Mouse (Mus musculus): ENCODE data around the gene Timm9. TPM values are rescaled to one million over a fixed set of nuclear protein-coding genes. Genes with fewer than 3 reads are reported as not detected.

Gene Timm9
- 106 and 142 TPM in 2 replicates for polyA plus RNA-seq (2012; ENCODE audit: insufficient read depth, insufficient read length, missing spikeins)

DNA sequence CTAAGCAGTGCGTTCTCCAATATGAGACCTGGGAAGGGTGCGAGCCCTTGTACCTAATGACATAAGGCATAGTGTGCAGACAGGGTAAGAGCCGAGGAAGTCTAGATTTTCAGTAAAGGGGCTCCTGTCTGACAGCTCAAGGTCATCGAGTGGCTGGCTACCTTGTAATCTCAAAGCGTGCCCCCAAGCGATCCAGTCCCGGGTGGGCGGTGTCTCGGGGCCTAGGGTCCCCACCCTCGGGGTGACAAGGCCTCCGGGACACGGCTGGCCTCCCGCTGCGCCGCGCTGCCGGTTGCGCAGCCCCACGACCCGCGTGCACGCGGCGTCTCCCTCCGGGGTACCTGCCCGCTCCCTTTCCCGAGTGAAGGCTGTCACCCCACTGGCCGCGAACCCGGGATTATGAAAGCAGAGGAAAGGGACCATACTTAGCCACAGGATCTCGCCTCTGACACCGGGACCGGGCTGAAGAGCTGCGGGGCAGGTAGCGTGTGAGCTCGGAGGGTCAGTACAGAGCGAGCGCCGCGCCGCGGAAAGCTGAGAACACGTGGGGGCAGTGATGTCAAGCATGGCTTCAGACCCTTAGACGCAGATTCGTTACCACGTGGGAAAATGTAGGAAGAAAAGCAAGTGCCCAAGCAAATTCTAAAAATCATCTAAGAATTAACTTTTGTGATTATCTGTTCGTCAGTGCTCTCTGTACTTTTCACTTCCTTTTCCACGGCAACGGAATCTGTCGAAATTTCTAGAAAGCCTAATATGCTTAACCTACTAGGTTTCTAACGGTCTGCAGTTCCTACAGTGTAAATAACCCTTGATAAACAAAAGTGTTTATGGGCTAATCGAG lies at the start of gene Timm9, which contains the start of gene 2700049A03Rik:
Gene Timm9 (minus strand): TSS at position 555 of the 844 bp plus-strand sequence.
Gene 2700049A03Rik (plus strand): TSS at position 719 of the 844 bp plus-strand sequence.
- peaks cover 3% of the 10 kb centered on the region; the same call in 1 of the 2 replicates for H3K4me1 ChIP-seq (ENCODE audit: control insufficient read depth, insufficient read depth, insufficient read length, low read length)
- peak within 1 kb of the TSS; percentile 89 for H3K27ac ChIP-seq (replicated peaks; ENCODE audit: low read depth, low read length)
- peak within 1 kb of the TSS; percentile 98 for H3K4me3 ChIP-seq (ENCODE audit: insufficient read depth, low read depth, low read length)

DNA sequence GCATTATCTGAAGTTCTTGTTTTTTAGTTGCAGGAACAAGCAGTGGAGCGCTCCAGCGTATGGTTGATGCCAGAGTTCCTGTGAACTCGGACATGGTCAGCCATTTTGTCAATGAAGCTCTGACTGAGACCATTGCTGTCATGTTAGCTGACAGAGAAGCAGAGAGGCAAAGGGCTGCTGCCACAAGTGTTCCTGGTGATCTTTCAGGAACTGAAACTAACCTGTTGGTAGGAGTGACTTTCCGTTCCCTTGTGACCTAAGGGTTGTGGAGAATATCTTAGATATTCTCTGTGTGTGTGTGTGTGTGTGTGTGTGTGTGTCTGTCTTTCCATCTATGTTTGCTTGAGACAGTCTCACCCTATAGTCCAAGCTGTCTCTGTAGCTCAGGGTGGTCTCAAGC lies 47.9 kb upstream of the Timm9 start:
- Histone ChIP-seq H3K27ac (replicated peaks; ENCODE audit: low read depth, low read length) (no peak overlapping the region), H3K4me3 (ENCODE audit: insufficient read depth, low read depth, low read length) (no peak overlapping the region), H3K4me1 (ENCODE audit: control insufficient read depth, insufficient read depth, insufficient read length, low read length) (no peaks in the 10 kb centered on the region)

DNA sequence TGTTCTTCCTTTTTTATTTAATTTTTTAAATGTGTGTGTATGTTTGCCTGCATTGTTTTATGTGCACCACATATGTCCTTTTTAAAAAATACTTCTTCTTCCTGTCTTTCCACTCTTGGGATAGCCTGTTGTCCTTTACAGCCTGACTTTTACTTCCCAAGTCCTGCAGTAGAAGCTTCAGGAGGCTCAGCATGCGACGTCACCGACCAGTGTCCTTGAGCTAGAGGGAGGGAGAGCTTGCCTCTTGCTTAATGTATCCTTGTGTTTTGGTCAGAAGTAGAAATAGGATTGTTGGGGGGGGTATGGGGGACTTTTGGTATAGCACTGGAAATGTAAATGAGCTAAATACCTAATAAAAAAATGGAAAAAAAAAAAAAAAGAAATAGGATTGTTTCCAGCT lies 47.3 kb upstream of the Timm9 start:
- no peak overlapping the region for H3K4me3 ChIP-seq (ENCODE audit: insufficient read depth, low read depth, low read length)
- no peak overlapping the region for H3K27ac ChIP-seq (replicated peaks; ENCODE audit: low read depth, low read length)
- H3K4me1 ChIP-seq (ENCODE audit: control insufficient read depth, insufficient read depth, insufficient read length, low read length) = no peaks in the 10 kb centered on the region

DNA sequence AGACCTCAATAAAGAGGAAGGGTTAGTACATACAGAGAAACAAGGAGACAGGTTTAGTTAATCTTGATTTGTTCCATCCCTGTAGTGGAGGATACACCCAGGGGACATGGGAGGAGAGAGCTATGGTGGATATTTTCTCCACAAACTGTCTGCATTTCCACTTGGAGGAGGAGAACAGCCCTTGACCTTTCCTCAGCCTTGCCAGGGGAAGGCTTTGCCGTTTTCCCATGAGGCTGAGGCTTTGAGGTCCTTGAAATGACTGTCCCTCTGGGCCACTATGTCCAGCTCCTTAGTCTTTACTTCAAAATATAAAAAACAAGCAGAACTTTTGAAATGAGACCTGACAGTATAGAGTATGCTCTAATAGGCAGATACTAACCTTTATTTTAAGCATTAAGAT lies 33.4 kb upstream of the Timm9 start:
- no peak overlapping the region for H3K27ac ChIP-seq (replicated peaks; ENCODE audit: low read depth, low read length)

DNA sequence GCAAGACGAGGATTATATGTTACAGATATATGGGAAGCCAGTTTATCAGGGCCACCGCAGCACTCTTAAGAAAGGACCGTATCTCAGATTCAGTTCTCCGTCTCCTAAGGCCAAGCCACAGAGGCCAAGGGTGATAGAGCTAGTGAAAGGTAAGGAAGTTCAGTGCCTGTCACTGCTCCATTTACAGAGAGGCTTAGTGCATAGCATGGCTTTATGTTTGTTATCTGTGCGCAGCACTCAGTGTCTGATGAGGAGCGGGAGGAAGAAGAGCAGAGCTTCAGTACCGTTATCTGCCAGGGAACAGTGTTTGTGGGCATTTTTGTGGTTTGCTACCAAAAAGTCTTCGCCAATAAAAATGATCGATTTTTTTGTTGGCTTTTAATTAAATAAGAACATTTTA lies 27.9 kb upstream of the Timm9 start:
- Histone ChIP-seq H3K4me3 (ENCODE audit: insufficient read depth, low read depth, low read length) (no peak overlapping the region), H3K27ac (replicated peaks; ENCODE audit: low read depth, low read length) (no peak overlapping the region), H3K4me1 (ENCODE audit: control insufficient read depth, insufficient read depth, insufficient read length, low read length) (no peaks in the 10 kb centered on the region)

More for the DNA sequence above, 33.4 kb upstream of the Timm9 start:
- no peak overlapping the region for H3K4me3 ChIP-seq (ENCODE audit: insufficient read depth, low read depth, low read length)
- no peaks in the 10 kb centered on the region for H3K4me1 ChIP-seq (ENCODE audit: control insufficient read depth, insufficient read depth, insufficient read length, low read length)

DNA sequence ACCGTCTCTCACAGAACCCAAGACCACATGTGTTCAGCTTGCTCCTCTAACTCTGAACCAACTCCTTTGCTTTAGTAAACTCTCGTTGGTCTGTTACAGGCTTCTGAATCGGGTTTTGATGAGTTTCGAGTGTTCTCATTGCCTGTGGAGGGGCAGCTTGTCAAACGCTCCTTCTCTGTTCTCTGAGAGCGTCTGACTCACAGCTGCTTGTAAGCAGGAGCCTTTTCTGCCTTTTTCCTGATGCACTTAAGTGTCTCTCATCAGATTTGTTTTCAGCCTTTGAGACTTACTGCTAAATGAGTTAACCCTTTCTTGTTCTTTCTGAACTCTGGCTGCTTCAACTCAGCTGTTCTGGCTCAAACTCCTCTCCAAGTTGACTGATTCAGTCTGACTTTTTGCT lies 21.5 kb upstream of the Timm9 start:
- Histone ChIP-seq H3K4me3 (ENCODE audit: insufficient read depth, low read depth, low read length) (no peak overlapping the region), H3K27ac (replicated peaks; ENCODE audit: low read depth, low read length) (no peak overlapping the region), H3K4me1 (ENCODE audit: control insufficient read depth, insufficient read depth, insufficient read length, low read length) (no peaks in the 10 kb centered on the region)

DNA sequence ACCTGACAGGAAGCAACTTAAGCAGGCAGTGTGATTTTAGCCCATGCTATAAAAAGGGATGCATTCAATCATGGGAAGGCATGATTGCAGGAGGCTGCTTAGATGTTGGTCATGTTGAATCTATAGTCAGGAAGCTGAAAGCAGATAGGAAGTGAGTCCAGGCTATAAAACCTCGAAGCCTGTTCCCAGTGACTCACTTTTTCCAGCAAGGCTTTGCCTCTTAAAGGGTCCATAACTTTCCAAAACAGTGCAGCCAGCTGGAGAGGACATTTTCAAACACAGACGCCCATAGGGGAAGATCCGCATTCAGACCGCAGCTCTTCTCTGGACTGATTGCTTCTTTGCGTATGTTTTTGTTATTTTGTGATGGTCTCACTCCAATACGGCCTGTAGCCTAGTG lies 18.5 kb upstream of the Timm9 start:
- Histone ChIP-seq H3K27ac (replicated peaks; ENCODE audit: low read depth, low read length) (no peak overlapping the region), H3K4me3 (ENCODE audit: insufficient read depth, low read depth, low read length) (no peak overlapping the region), H3K4me1 (ENCODE audit: control insufficient read depth, insufficient read depth, insufficient read length, low read length) (no peaks in the 10 kb centered on the region)

DNA sequence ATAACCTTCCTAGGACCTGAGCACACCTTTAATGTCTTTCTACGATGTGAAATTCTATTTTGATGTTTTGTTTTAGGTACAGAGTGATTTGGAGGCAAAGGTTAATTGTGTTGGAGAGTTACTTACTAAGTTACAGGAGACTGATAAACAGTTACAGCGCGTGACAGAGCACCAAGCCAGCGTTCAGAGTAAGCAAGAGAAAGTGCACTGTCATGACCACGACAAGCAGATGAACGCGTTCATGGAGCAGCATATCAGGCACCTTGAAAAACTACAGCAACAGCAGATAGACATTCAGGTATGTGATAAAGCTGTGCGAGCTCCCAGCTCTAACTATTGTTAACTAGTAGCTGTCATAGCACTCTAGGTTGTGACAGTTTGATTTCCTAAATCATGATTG lies 13.7 kb upstream of the Timm9 start:
- H3K27ac ChIP-seq (replicated peaks; ENCODE audit: low read depth, low read length) = no peak overlapping the region

DNA sequence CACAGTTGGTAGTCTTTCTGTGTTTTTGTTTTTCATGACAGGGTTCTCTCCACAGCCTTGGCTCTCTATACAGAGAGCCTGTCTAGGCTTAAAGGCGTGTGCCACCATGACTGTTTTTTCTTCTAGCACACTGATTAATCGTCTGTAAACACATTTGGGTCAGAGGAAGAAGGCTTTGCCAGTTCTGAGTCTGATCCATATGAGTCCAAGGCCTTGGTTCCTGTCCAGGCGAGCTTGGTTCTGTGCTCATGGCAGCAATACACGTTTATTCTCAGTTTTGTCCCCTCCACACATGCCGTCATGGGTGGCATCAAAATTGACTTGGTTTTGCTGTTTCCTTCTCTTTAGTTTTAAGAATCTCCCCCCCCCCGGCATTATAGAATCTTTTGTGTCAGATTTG lies 13.0 kb upstream of the Timm9 start:
- H3K27ac ChIP-seq (replicated peaks; ENCODE audit: low read depth, low read length) = no peak overlapping the region
- no peak overlapping the region for H3K4me3 ChIP-seq (ENCODE audit: insufficient read depth, low read depth, low read length)
- no peaks in the 10 kb centered on the region for H3K4me1 ChIP-seq (ENCODE audit: control insufficient read depth, insufficient read depth, insufficient read length, low read length)

More for the DNA sequence above, 13.7 kb upstream of the Timm9 start:
- Histone ChIP-seq H3K4me3 (ENCODE audit: insufficient read depth, low read depth, low read length) (no peak overlapping the region), H3K4me1 (ENCODE audit: control insufficient read depth, insufficient read depth, insufficient read length, low read length) (no peaks in the 10 kb centered on the region)

DNA sequence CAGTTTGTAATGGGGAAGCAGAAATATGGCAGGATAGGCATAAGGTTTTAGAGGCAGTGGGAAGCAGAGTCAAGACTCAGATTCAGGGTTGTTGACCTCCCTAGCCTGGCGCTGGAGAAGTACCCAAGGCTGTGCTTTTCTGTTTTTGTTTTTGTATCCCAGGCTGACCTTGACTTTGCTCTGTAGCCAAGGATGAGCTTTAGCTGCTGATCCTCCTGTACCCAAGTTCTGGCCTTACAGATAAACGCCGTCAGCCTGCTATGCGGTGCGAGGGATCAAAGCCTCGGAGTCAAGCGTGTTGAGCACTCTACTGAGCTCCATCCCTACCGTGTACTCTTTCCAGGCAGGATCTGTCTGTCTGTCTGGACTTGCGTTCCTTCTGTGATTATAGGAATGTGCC lies 12.3 kb upstream of the Timm9 start:
- Histone ChIP-seq H3K27ac (replicated peaks; ENCODE audit: low read depth, low read length) (no peak overlapping the region), H3K4me1 (ENCODE audit: control insufficient read depth, insufficient read depth, insufficient read length, low read length) (no peaks in the 10 kb centered on the region), H3K4me3 (ENCODE audit: insufficient read depth, low read depth, low read length) (no peak overlapping the region)

DNA sequence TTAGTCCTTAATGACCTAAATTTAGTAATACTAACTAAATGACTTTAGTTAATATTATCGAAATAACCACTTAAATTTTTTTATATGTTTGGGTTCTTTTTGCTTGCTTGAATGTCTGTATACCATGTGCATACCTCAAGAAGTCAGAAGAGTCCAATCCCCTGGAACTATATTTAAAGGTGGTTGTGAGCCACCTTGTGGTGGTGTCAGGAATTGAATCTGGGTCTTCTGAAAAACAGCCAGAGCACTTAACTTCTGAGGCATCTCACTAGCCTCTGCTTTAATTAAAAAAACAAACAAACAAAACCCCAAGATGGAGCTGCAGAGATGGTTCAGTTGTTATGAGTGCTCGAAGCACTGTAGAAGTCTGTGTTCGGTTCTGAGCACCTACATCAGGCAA lies 11.2 kb upstream of the Timm9 start:
- Histone ChIP-seq H3K27ac (replicated peaks; ENCODE audit: low read depth, low read length) (no peak overlapping the region), H3K4me3 (ENCODE audit: insufficient read depth, low read depth, low read length) (no peak overlapping the region), H3K4me1 (ENCODE audit: control insufficient read depth, insufficient read depth, insufficient read length, low read length) (no peaks in the 10 kb centered on the region)

DNA sequence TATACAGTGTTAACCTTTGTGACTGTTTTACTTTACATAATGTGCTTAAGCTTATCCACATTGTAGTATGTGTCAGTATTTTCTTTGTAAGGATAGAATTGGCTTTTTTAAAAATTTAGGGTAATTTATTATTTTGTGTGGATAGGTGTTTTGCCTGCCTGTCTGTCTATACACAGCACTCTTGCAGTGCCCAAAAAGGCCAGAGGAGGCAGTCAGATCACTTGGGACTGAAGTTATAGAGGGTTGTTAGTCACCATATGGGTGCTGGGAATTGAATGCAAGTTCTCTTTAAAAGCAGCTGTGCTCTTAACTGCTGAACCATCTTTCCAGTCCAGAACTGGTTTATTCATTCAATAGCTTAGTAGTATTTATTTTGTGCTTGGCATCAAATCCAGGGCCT lies 4.7 kb upstream of the Timm9 start:
- no peak overlapping the region for H3K4me3 ChIP-seq (ENCODE audit: insufficient read depth, low read depth, low read length)
- no peak overlapping the region for H3K27ac ChIP-seq (replicated peaks; ENCODE audit: low read depth, low read length)
- H3K4me1 ChIP-seq (ENCODE audit: control insufficient read depth, insufficient read depth, insufficient read length, low read length) = peaks cover 3% of the 10 kb centered on the region; the same call in 1 of the 2 replicates

DNA sequence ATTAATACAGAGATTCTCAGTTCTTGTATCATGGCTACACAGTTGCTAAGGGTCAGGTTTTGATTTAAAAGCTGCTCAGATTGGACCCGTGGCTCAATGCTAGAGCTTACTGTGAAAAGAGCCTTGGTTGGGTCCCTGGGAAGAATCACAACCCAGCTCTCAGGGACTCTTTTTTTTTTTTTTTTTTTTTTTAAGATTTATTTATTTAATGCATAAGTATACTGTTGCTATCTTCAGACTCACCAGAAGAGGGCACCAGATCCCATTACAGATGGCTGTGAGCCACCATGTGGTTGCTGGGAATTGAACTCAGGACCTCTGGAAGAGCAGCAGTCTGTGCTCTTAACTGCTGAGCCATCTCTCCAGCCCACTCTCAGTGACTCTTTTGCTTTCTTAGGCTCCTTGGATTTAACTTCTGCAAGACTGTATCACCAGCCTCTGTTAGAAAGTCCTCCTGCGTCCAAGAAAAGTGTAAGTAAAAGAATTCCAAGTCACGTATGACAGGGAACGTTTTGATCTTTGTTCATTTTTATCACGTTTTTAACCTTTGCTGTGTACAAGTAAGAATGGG lies 2.9 kb upstream of the Timm9 start:
- no peak overlapping the region for H3K4me3 ChIP-seq (ENCODE audit: insufficient read depth, low read depth, low read length)
- H3K4me1 ChIP-seq (ENCODE audit: control insufficient read depth, insufficient read depth, insufficient read length, low read length) = peaks cover 3% of the 10 kb centered on the region; the same call in 1 of the 2 replicates
- H3K27ac ChIP-seq (replicated peaks; ENCODE audit: low read depth, low read length) = no peak overlapping the region

DNA sequence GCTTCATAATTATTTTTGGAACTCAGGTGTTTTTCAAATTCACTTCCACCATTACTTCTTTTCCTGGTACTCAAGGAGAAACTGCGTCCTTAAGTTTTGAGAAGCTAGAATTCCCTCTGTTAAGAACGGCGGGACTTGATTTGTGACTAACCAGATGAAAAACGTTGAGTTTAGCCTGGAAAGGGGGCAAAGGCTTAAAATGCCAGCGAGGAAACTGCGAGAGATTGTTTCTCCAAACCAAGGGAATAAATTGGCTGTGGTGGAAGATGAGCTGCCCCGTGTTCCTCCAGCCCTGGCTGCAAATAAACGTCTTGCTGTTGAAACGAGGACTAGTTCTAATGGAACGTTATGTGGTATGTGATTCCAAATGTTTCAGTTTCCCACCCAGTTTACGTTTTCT lies 1.2 kb upstream of the Timm9 start:
- Histone ChIP-seq H3K27ac (replicated peaks; ENCODE audit: low read depth, low read length) (no peak overlapping the region), H3K4me3 (ENCODE audit: insufficient read depth, low read depth, low read length) (peak overlapping the region; percentile 53), H3K4me1 (ENCODE audit: control insufficient read depth, insufficient read depth, insufficient read length, low read length) (peaks cover 3% of the 10 kb centered on the region; the same call in 1 of the 2 replicates)

DNA sequence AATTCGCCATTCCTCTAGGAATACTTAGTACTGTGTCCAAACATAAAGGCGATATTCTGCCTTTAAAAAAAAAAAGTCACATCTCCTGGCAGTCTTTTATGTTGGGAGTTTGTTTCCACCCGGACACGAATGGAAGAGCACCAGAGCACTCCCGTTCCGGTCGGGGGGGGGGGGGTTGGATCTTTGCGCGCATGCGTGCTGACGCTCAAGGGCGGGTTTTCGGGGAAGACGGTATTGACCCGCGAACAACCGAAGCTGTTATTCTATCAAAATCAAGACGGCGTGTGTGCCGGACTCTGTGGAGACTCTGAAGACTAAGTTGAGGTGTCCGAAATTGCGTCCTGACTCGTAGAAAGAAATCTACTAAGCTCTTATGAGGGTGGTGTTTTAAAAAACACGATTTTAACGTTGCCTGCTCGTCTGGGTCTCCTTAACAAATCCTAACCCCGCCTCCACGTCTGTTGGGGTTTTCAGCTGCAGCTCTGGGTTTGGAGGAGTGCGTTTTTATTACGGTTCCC lies 549 bp upstream of the Timm9 start:
- Histone ChIP-seq H3K4me3 (ENCODE audit: insufficient read depth, low read depth, low read length) (peak overlapping the region; percentile 98), H3K4me1 (ENCODE audit: control insufficient read depth, insufficient read depth, insufficient read length, low read length) (peaks cover 3% of the 10 kb centered on the region; the same call in 1 of the 2 replicates)

More for the DNA sequence above, 549 bp upstream of the Timm9 start:
- H3K27ac ChIP-seq (replicated peaks; ENCODE audit: low read depth, low read length) = peak overlapping the region; percentile 80
